Mouse (Mus musculus) brown adipose tissue, adult 24 weeks (tissue): Measurements from ENCODE around the gene Cops2. TPM values are rescaled to one million over a fixed set of nuclear protein-coding genes. Genes with fewer than 3 reads are reported as not detected.

ENCODE experiments used
- H3K27ac ChIP-seq: fragments of 200-500 bp; replicated peaks from 2 replicates; pipeline ENCODE4 v1.5.1; 2012; ENCODE audit warnings: low read depth, mild to moderate bottlenecking, low read length
- H3K4me1 ChIP-seq: fragments of 200-500 bp; 2 replicates; pipeline ENCODE4 v1.6.1; 2012; ENCODE audit warnings: low read length, mixed read lengths; ENCODE audit not compliant: control insufficient read depth, insufficient read depth, insufficient read length
- H3K4me3 ChIP-seq: fragments of 200-500 bp; 2 replicates; pipeline ENCODE4 v1.5.1; 2012; ENCODE audit warnings: low read depth, mild to moderate bottlenecking, low read length, moderate library complexity; ENCODE audit not compliant: insufficient read depth
- polyA plus RNA-seq: library from polyadenylated mRNA; stranded (reverse); fragments of >200 nt; gene quantifications from 2 replicates; pipeline ENCODE4 v1.2.4, GENCODE M21; 2012; ENCODE audit not compliant: missing spikeins, insufficient read depth, insufficient read length

The Cops2 gene
- polyA plus RNA-seq, 1 experiment: 133 TPM

DNA sequence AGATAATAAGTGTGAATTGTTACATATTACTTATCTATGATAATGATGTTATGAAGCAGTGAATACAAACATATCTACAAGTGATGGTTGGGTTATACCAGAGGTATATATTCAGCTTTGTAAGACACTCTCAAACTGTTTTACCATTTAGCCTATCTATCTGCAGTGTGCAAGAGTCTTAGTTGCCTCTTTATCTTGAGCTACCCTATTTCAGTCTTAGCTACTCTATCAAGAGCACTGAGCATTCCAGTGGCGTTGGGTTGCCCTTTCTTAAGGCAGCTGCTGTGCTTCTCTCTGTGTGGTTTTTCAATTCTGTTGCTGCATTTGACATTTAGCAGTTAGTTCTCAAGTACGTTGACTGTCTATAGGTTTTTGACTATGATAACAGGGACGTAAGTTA, 4.9 kb upstream of the Cops2 start:
- Histone ChIP-seq H3K4me3 (no peak overlapping the region), H3K27ac (no peak overlapping the region), H3K4me1 (peaks cover 4% of the 10 kb centered on the region; the same call in 1 of the 2 replicates)

GRCm38 (mm10) chr2:125857707-125858106, 1.2 kb downstream of the Cops2 start:
- H3K4me3 ChIP-seq: no peak overlapping the region
- no peak overlapping the region for H3K27ac ChIP-seq
- H3K4me1 ChIP-seq: no peaks in the 10 kb centered on the region

GRCm38 (mm10) chr2:125851237-125851636, 7.7 kb downstream of the Cops2 start:
- Histone ChIP-seq H3K4me3 (no peak overlapping the region), H3K27ac (no peak overlapping the region), H3K4me1 (no peaks in the 10 kb centered on the region)

- Histone ChIP-seq H3K4me1 (no peaks in the 10 kb centered on the region), H3K27ac (no peak overlapping the region), H3K4me3 (no peak overlapping the region)
These were observed 20.1 kb downstream of the Cops2 start for GRCm38 (mm10) chr2:125838708-125839284.

DNA sequence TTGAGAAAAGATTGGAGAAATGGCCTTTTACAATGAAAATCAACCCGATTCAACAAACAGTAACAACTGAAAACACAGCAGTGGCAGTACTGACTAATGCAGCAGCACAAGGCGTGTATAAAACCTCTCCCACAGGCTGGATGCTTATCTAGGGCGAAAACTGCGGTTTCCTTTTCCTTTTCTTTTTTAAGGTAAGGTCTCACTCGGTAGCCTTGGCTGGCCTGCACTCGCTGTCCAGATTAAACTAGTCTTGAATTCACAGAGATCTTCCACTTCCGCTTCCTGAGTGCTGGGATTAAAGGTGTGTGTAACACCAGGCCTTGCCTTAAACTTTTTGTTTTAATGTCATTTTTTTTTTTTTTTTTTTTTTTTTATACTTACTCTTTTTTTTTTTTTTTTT, 20.8 kb downstream of the Cops2 start:
- Histone ChIP-seq H3K27ac (no peak overlapping the region), H3K4me3 (no peak overlapping the region), H3K4me1 (no peaks in the 10 kb centered on the region)

DNA sequence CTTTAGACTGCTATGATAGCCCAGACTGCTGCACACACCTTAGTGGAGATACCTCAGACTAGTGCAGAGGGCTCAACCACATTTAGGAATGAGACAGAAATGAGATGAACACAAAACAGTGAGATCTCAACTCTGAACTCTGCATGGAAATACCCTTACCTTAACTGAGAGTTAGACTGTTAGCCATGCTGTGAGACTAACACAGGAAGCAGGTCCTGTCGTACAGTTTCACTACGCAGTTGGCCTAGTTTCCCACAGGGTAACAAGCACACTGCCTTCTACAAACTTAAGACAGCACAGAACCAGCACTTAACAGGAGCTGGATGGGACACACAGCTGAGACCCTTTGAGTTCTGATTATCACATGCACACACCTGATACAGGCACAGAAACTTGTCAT, 29.0 kb downstream of the Cops2 start:
- H3K4me1 ChIP-seq: no peaks in the 10 kb centered on the region
- no peak overlapping the region for H3K4me3 ChIP-seq
- H3K27ac ChIP-seq: no peak overlapping the region

DNA sequence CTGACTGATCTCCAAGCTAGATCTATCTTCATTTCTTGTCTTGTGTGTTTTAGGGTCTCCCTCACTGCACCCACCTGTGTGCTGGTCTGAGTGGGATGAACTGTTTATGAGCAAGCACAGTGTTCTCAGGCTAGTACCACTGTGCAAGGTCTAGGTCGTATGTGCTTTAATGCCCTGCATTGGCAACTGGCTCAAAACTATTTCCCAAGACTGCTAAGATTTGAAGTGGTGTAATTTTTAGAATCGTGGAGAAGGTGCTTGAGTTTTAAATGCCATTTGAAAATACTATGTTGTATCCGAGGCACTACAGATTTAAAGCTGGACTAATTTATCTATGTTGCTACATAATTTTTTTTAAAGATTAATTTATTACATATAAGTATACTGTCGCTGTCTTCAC, 31.0 kb downstream of the Cops2 start:
- no peak overlapping the region for H3K27ac ChIP-seq
- H3K4me1 ChIP-seq: no peaks in the 10 kb centered on the region
- H3K4me3 ChIP-seq: no peak overlapping the region

GRCm38 (mm10) chr2:125826201-125826600, 32.7 kb downstream of the Cops2 start:
- Histone ChIP-seq H3K27ac (no peak overlapping the region), H3K4me1 (no peaks in the 10 kb centered on the region), H3K4me3 (no peak overlapping the region)

DNA sequence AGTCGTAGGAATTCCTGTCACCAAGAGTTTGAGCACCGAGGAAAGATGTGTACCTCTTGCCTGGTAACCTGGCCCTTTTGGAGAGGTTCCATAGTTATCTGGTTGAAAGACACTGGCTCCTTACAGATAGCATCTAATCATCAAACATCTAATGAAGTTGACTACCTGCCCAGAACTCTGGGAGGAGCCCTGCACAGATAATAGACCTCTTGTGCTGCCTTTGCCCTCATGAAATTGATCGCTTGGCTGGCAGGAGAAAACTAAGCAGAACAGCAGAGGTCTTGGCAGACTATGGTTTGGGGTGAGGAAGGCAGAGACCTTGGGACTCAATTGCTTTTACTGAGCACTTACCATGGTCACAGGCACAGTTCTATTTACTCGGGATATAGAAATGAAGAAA, 38.5 kb downstream of the Cops2 start:
- H3K27ac ChIP-seq: no peak overlapping the region
- H3K4me1 ChIP-seq: no peaks in the 10 kb centered on the region
- H3K4me3 ChIP-seq: no peak overlapping the region

DNA sequence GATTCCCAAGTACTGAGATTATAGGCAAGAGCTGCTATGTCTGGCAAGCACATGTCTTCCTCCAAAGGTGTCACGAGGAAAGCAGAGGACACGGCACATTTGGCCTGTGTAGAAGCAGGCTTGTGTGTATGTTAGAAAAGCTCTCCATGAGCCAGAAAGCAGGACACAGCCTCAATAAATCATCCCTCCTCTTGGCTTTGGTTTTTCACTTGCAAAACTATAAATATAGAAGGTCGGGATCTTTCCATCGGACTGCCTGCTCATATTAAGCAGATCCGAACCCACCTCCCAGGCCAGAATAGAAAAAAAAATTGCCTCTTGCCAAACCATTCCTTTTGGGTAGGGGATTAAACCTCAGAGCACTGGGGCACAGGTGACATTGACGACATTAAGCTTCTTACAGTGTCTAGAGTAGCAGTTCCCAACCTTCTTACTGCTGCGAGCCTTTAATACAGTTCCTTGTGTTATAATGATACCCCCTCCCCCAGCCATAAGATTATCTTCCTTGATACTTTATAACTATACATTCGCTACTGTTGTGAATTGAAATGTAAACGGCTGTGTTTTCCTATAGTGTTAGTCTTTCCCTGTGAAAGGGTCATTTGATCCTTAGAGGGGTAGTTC, 44.9 kb downstream of the Cops2 start:
- Histone ChIP-seq H3K27ac (no peak overlapping the region), H3K4me3 (no peak overlapping the region), H3K4me1 (no peaks in the 10 kb centered on the region)

- H3K27ac ChIP-seq: no peak overlapping the region
- H3K4me3 ChIP-seq: no peak overlapping the region
- no peaks in the 10 kb centered on the region for H3K4me1 ChIP-seq
These were observed 47.6 kb downstream of the Cops2 start for GRCm38 (mm10) chr2:125811332-125811731.

GRCm38 (mm10) chr2:125809551-125809950, 49.4 kb downstream of the Cops2 start:
- no peaks in the 10 kb centered on the region for H3K4me1 ChIP-seq
- H3K4me3 ChIP-seq: no peak overlapping the region
- H3K27ac ChIP-seq: no peak overlapping the region

- H3K4me1 ChIP-seq: no peaks in the 10 kb centered on the region
- no peak overlapping the region for H3K27ac ChIP-seq
These were observed 53.1 kb downstream of the Cops2 start for GRCm38 (mm10) chr2:125805826-125806225.

GRCm38 (mm10) chr2:125801947-125802346, 57.0 kb downstream of the Cops2 start:
- Histone ChIP-seq H3K4me3 (no peak overlapping the region), H3K27ac (no peak overlapping the region), H3K4me1 (no peaks in the 10 kb centered on the region)

More at GRCm38 (mm10) chr2:125805826-125806225, 53.1 kb downstream of the Cops2 start:
- H3K4me3 ChIP-seq: no peak overlapping the region

- H3K4me3 ChIP-seq: no peak overlapping the region
- no peaks in the 10 kb centered on the region for H3K4me1 ChIP-seq
- H3K27ac ChIP-seq: no peak overlapping the region
These were observed 57.9 kb downstream of the Cops2 start for GRCm38 (mm10) chr2:125801038-125801437.

- H3K27ac ChIP-seq: no peak overlapping the region
These were observed 58.5 kb downstream of the Cops2 start for GRCm38 (mm10) chr2:125800428-125800827.

More at GRCm38 (mm10) chr2:125800428-125800827, 58.5 kb downstream of the Cops2 start:
- Histone ChIP-seq H3K4me3 (no peak overlapping the region), H3K4me1 (no peaks in the 10 kb centered on the region)
